Mouse (Mus musculus) CD4-positive helper T cell, adult 2 months (primary cell): ENCODE measurements around the gene Pkd1l2.
A peak's percentile ranks its signal among the peaks of the same experiment; 100 is the strongest.

Source experiments
- DNase-seq: peaks from one replicate; pipeline ENCODE4 v3.0.0-alpha.2; 2012; ENCODE audit warnings: low read depth, missing footprints, low spot score

Pkd1l2 gene

DNA sequence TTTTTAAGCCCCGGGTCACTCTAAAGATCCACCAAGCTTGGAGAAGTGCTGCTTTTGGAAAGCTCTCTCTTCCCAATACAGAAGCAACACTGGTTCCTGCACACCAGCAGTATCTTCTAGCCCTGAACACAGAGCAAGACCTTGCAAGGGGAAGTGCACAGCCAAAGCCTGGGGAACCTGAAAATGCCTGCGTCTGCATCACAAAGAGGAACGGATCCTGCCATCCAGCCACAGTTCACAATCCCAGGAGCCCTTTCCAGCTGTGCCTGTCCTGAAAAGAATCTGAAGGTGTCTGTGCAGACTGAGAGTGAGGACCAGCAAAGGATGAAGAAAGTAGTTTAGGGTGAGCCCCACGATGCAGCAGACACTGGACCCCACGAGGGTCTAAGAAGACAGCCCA, 107.2 kb downstream of the Pkd1l2 start:
- no peak for DNase-seq

DNA sequence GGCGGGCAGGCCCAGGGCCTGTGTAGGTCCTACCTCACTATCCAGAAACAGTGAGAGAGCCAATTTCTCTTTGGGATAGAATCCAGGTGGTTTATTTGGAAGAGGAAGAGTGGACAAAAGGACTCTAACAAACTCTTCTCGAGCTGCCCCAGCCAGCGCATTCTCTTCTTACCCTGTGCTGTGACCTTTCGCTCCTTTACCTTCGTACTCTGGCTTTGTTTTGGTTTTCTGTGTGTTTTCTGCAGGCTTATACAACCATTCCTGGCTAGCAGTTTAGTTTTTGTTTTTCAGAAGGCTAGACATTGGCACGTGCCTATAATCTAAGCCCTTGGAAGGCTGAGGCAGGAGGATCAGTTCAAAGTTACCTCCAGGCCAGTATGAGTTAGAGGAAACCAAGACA, 112.7 kb downstream of the Pkd1l2 start:
- DNase-seq: no peak

DNA sequence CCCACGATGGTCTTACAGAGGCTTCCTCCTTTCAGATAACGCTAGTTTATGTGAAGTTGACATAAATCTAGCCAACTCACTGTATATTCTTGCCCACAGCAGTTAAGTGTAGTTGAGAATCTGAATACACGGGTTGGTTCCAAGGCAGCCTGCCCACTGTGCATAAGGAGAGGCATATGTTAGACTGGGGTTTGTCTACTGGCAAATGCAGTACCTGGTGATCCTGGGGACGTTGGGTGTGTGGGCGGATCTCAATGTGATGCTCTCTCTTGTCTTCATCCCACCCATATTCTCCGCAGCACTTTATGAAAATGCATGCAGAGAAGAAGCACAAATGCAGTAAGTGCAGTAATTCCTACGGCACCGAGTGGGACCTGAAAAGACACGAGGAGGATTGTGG, 127.8 kb downstream of the Pkd1l2 start:
- DNase-seq: no peak

DNA sequence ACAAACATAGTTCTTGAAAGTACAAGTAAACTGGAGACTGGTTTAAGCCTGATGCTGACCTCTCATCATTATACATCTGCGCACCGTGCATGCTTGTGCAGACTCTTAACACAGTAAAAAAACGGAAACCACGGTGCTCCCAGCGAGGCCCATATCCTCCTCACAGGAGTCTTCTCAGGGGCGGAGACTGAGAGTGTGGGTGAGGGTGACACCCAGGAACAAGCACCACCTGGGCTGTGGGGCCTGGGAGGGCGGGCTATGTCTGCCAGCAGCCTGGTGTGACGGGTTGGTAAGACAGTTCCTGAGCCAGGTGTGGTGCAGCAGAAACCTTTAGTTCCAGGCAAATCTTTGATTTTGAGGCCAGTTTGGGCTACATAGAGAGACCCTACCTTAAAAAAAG, 129.8 kb downstream of the Pkd1l2 start:
- peak; percentile 81 for DNase-seq

DNA sequence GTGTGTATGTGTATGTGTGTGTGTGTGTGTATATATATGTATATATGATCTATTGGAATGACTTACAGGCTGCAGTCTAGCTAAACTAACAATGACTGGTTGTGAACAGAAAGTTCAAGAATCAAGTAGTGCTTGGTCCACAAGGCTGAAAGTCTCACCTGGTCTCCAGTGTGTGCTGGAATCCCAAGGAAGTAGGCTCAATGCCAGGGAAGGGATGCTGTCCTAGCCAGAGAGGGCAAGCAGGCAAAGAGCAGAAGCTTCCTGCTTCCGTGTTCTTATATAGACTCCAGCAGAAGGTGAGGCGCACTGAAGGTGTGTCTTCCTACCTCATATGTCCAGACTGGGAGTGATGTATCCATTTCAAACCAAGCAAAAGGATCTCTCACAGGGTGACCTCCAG, 130.5 kb downstream of the Pkd1l2 start:
- DNase-seq: no peak

DNA sequence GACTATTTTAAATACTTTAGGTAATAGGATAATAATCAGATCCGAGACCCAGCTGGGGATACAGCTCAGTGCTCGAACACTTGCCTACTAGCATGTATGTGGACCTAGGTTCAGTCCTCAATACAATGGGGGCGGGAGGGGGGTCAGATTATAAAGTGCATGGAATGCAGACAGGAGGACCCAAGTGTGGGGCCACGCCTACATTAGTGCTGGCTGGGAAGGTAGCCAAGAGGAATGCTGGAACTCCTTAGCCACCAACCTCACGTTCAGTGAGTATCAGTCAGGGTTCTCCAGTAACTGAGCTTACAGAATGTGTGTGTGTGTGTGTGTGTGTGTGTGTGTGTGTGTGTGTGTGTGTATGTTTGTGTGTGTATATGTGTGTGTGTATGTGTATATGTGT, 130.9 kb downstream of the Pkd1l2 start:
- DNase-seq: no peak

DNA sequence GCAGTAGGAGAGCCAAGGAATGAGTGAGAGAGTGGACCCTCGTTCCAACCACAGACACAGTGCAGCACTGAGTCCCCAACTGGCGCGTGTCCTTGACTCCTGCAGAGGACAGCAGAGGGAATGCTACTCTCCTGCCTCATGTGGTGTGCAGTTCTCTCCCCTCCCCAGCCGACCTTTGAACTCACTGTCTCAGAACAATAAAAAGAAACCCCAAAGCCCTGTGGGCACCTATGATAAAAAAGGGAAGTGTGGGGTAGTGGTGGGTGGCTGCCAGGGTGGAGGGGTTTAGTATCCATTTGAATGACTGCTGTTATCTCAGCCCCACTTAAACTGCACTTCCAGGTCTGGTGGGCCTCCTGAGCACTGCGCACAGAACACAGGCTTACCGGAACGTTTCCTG, 134.7 kb downstream of the Pkd1l2 start:
- DNase-seq: no peak

DNA sequence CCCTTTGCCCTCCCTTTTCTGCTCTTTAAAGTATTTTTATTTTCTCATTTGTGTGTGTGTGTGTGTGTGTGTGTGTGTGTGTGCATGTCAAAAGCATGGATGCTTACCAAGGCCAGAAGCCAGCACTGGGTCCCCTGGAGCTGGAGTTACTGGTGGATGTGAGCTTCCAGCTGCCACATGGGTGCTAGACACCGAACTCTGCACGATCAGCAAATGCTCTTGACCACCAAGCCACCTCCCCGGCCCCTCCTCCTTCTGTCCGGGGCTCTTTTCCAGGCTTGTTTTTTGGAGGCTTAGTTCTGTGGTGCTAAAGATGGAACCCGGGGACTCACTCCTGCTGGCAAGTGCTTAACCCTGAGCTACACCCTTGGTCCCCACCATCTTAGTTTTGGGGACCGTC, 135.4 kb downstream of the Pkd1l2 start:
- DNase-seq: no peak

DNA sequence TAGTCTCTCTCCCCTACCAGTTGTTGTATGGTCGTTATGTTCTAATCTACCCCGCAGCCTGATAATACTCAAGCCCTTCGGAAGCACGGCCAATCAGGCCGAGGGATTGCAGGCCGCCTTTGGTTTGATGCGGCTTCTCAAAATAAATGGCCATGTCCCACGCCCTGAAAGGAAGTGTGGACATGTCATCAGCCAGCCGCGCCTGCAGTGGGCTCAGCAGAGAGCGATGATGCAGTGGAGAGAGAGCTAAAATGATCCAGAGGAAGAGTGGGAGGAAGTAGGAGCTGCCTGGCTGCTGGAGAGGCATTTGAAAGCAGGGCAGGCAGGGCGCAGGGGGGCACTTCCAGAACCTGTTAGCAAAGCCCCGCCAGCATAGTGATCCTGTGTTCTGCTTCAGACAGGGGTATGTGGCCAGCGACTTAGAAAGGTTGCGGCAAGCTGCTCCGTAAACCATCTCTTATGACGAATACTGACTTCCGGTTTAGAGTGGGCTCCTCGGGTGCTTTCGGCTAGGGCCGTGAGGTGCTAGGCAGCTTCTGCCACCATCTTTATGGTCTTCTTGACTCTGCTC, 135.9 kb downstream of the Pkd1l2 start:
- DNase-seq: peak; percentile 70
